Mouse (Mus musculus) lung, postnatal 36 days (tissue): ENCODE data around the gene Ttll12.

ENCODE experiments used
- DNase-seq: peaks from one replicate; pipeline ENCODE4 v3.0.0; 2022; ENCODE audit warnings: mixed read lengths

Gene Ttll12

DNA sequence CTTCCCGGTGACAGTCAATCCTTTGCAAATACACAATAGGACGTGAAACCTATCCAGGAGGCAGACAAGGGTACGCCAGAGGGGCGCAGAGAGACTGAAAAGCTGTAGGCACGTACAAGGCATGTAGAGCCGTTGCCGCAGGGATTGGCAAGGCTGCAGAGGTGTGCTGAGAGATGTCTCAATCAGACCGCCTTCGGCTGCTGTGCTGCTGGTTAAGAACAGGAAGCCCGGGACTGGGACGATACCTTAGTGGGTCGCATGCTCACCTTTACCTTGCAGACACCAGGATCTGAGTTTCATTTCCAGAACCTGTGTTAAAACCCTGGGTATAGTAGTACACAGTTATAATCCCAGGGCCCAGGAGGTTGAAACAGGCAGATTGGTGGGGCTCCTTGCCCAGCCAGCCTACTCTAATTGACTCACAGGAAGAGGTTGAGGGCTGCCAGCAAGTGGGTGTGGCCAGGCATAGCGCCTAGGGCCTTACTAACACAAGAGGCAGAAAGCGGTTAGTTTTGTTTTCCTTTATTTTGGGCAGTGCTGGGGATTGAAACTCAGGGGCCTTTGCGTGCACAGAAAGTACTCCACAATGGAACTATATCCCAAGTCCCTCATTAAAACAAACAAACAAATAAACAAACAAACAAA lies 32.2 kb downstream of the Ttll12 start:
- peak; percentile 97 for DNase-seq

DNA sequence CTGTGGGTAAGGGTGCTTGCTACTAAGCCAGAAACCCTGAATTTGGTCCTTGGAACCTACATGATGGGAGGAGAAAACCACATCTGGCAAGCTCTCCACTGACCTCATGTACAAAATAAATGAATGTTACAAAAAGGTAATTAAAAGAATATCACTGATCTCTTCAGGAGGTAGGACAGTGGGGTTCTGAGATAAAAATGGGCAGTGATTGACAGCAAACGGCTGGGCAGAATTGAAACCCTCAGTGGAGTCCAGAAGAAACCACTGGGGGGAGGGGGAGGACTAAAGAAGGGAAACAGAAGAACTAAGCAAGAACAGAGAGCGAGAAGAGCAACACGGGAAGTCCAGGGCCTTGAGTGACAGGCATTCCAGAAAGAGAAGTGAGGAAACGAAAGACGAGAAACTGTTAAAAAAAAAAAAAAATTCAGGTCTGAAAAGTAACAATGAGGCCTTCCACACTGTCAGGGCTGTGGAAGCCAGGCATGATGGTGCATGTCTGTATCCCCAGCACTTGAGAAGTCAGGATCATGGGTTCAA lies 33.9 kb downstream of the Ttll12 start:
- no peak for DNase-seq

DNA sequence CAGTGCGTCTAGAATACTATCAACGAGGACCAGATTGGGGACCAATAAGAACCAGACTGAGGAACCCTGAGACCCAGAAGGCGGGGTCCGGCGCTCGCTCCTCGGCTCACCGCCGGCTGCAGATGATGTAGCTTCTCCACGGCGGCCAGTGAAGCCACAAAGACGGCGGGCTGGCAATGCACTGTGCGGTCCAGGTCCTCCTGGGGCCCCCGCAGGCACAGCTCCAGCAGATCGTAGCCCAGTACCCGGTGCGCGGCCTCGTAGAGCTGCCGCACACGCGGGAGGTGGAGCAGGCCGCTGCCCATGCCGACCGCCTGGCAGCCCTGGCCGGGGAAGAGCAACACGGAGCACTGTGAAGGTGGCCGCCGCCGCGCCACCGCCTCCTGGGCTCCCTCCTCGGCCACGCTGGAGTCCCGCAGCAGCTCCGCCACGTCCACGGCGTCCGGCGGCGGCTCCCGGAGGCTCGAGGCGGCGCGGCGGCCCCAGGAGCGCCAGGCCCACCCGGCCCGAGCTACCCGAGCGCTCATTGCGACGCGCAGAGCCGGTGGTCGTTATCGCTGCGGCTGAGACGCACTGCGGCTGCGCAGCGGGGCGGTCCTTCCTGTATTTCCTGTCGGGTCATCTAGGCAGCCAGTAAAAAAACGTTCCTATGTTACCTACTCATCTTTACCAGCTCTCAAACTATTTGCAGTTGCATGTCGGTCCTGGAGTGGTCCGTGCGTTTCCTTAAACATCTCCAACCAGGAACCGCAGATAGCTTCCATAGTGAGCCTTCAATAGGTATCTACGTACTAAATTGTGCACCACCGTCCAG lies 39.6 kb downstream of the Ttll12 start:
- DNase-seq: peak; percentile 92

DNA sequence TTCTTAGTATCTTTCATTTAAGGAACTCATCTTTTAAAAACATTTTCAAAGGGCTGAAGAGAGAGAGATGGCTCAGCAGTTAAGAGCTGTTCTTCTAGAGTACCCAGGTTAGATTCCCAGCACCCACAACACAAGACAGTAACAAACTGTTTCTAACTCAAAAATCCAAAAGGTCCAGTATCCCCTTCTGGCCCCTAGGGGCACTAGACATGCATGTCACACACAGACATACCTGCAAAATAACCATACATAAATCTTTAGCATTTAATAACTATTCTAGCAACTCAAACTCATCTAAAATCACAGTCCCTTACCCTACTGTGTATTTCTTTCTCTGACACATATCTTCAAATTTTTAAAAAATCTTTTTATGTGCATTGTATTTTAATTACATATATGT lies 41.1 kb downstream of the Ttll12 start:
- no peak for DNase-seq

DNA sequence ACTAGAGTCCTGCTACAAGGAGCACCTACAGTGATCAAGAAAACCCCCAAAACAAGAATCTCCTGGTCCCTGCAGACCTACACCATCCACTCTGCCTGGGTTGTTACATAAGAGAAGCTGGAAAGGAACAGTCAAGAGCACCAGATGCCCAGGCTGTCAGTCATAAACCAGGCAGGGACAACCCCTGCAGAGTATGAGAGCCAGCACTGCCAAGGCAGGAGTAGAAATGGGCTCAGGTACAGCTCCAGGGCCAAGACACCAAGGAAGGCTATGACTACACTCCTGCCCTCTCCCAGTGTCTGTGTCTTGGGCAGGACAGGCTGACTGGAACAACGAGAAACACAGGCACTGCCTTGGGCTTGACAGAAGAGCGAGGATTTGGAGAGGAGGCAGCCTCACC lies 44.8 kb downstream of the Ttll12 start:
- no peak for DNase-seq

DNA sequence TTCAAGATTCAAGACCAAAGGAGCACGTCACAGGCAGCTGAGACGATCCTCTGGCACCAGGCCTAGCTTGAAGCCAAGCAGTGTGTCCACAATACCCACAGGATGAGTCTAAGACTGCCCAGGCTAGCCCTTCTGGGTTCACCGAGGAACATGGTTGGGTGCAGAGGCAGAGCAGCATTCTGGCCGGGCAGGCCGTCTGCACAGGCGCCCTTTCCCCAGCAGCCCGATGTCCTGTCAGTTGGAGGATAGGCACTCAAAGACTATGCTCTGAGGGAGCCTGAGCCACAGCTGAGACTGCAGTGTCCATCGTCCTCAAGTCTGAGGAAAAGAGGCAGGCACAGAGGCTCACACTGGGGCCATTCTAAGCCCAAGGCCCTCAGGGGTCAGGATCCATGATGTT lies 47.8 kb downstream of the Ttll12 start:
- DNase-seq: no peak

DNA sequence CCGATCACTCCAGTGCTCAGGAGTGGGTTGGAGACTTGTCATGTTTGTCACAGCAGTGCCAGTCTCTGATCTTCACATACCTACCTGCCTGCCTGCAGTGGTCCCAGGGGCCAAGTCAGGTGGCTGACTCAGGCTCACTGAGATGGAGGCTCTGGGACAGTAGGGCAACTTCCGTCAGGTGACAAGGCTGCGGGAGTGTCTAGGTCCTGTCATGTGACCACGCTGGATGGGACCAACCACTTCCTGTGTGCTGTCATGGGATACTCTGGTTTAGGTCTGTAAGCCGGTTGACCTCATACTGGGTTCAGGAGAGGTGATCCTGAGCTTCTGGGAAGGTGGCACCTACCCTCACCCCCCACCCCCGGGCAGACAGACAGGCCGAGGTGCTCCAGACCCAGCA lies 48.9 kb downstream of the Ttll12 start:
- DNase-seq: no peak

DNA sequence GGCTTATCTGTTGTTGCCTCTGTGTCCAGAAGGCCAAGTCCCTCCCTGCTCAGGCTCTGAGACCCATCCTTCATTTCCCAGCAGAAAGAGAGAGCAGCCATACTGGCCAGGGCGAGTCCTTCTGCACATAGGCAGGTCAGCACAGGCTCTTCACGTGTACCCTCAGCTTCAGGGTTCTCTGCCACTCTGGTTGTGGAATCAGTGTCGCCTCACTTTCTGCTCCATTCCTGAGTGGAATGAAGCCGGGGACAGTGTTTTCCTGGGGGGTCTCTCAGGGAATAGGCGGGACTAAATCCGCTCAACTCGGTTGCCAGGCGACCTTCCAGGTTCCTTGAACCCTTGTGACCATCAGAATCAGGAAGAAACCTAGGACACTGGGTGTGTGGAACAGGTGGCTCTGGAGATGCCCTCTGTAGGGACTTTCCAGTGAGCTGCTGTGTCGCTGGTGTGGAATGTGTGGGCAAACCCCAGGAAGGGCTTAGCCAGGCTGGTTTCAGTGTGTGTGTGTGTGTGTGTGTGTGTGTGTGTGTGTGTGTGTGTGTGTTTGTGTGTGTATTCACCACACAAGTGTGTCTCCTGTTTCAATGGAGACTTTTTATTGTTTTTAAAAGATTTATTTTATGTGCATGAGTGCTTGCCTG lies 53.2 kb downstream of the Ttll12 start:
- DNase-seq: peak; percentile 59

DNA sequence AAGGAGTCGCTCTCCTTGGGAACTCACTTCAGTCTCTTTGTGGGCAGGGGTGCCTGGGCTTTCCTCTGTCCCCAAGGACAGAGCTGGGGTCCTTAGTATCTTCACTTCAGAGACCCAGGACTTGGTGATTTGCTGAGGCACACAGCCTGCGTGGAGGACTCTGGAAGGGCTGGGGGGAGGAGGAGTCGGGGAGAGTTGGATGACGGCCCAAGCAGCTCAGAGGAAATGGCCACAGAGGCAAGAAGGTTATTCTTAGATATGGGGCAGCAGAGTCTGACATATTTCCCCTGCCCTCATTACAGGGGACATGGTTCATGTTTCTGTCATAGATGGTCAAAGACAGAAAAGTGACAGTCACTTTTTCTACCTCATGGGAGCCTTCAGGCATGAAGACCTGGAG lies 55.1 kb downstream of the Ttll12 start:
- DNase-seq: peak; percentile 77

DNA sequence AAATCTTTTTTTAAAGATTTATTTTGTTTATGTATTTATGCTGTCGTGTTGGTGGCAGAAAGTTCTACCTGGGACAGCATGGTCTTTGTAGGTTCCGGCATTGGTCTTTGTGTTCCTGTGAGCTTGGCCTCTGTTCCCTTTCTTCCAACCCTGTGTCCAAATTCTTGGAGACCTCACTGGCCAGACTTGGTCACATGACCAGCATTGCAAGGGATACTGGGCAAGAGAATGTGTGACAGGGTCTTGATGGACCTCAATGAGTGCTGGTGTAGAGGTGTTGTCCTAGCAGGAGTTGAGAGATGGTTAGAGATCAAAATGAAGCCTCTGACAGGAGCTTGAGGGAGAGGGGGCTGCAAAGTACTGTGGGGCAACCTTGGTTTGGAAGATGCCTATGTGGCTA lies 56.1 kb downstream of the Ttll12 start:
- DNase-seq: no peak

DNA sequence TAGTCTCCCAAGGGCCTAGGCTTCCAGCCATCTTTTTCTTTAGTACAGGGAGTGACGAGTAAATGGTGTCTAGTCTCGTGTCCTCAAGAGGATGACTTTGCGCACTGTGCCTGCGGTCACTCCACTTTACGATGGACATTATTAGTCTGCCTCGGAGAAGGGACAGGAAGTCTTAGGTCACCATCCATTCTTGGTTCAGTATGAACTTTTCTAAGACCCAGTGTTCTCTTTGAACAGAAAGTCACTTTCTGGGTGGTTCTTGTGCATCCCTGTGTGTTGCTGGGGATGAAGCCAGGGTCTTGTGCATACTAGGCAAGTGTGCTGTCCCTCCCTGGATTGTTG lies 59.1 kb downstream of the Ttll12 start:
- DNase-seq: no peak

DNA sequence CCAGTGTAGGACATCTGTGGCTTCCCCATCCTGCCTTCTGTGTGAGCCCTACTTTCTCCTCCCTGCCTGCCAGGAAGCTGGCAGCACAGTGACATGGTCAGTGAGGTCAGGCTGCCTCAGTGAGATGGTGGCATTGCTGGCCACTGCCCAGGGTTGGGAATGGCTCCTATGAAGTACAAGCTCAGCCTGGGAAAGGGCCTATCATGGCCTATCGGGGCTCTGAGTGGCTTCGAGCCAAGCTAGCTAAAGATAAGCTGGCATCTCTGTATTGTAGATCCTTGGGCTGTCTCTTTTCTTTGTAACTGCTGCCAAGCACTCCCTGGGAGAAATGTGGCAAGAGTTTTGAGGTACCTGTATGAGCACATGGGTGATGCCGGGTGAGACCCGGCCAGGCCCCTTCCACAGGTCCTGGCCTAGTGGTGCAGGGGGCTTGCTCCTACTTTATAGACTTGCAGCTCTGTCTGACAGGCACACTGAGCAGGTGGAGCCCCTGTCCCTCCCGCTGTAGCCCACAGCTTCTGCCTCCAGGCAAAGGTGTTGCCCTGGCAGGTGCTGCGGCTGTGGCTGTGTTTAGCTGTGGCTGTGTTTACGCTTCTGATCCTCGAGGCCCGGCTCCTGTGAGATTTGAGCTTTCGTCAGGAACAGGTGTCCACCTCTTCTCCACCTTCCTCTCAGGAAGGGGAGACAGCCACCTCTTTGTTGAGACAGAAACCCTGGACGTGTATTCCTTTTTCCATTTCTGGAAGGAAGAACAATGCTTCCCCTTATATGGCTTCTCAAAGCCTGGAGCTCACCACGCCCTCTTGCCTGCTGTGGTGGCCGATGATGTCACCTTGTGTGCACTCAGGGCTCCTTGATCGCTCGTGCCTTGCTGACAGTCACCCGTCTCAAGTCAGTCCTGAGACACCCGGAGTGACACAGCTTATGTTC lies 59.7 kb downstream of the Ttll12 start:
- DNase-seq: peak; percentile 74

DNA sequence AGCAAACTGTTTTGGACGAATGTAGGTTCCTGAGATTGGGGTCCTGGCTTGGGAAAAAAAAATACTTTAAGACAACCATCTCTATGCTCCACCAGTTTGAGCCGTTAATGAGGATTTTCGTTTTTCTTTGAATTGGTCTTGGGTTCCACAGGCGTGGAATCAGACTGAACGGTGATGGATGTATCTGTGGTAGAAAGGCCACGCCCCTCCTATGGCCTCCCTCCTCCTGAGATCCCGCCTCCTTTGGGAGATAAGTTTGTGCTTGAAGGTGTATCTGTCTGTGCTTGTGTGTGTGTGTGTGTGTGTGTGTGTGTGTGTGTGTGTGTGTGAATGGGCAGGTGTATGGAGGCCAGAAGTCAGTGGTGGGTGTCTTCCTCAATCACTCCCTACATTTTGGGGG lies 62.4 kb downstream of the Ttll12 start:
- no peak for DNase-seq

DNA sequence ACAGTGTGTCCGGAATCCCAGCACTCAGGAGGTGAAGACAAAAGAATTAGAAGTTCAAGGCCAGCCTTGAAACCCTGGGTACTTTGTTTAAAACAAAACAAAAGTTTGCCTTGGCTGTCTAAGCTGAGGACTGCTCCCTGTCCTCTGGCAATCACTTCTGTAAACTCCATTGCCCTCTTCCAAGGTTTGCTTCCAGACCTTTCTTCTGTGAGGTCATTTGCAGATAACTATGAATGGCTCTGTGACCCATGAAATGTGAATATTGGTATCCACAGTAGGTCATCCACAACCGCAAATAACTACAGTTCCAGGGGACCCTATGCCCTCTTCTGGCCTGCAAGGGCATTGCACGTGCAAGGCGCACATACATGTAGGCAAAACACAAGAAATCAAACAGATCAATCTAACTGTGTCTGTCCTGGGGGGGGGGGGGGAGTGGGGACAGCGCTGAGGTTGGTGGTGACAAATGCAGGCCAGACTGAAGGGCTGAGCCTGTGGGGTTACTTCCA lies 62.9 kb downstream of the Ttll12 start:
- no peak for DNase-seq

DNA sequence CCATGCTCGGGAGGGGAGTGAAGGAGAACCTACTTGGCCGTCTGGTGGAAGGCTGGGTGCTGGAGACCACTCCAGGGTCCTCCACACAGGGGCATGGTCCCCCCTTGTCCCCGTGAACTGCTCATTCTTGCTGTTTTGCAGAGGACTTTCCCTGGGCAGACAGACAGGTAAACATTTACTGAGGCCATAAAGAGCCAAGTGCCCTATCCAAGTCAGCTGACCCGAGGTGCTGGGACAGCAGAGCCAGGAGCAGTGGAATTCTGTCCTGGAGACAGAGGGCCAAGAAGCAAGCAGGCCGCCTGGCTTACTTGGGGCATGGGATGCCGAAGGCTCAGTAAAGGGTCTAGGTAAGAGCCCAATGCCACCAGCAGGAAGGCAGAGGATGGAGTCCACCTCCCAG lies 64.3 kb downstream of the Ttll12 start:
- peak; percentile 53 for DNase-seq

DNA sequence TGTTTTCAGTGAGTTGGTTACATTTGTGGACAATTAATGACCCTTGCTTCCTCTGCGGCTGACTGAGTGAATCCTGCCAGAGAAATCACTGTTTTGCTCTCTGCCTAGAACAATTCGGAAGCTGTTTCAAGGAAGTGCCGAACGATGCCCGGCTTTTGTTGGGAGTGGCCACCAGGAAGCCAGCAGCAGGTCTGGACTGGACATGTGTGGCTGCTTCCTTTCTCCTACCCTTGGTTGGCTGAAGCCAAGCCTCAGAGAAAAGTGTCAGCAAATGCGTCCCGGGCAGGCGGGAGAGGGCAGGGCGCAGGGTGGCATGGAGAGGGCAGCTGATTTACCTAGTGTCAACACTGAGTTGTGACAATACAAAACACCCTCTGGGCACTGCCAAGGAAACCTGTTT lies 64.7 kb downstream of the Ttll12 start:
- peak; percentile 86 for DNase-seq

DNA sequence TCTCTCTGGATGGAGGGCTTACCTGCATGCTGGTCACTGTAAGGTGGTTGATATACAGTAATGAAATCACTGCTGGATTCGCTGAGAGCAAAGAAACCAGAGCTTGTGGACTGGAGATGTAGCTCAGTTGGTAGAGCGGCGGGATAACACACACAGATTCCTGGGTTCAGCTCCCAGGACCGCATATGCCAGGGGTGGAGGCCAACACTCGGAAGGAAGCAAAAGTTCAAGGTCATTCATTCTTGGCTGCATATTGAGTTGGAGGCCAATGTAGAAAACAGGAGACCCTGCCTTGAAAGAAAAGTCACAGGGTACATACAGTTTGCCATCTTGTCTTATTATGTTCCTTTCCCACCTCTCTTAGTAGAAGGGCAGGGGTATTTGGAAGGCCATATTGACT lies 65.2 kb downstream of the Ttll12 start:
- peak; percentile 79 for DNase-seq

DNA sequence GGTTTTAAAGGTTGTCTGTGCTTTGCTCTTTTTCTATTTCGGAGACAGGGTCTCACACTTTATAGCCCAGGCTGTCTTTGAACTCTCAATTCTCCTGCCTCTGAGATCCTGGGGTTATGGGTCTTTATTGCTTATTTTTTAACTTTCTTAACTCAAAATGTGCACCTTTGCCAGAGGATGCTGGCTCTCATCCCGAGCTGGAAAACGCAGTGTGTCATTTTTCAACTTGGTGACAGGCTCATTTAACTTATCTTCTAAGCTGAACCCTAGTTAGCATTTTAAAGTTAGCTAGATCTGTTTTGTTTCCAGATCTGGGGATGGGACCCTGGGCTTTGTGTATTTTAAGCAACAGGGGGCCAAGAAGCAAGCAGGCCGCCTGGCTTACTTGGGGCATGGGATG lies 66.1 kb downstream of the Ttll12 start:
- DNase-seq: no peak

DNA sequence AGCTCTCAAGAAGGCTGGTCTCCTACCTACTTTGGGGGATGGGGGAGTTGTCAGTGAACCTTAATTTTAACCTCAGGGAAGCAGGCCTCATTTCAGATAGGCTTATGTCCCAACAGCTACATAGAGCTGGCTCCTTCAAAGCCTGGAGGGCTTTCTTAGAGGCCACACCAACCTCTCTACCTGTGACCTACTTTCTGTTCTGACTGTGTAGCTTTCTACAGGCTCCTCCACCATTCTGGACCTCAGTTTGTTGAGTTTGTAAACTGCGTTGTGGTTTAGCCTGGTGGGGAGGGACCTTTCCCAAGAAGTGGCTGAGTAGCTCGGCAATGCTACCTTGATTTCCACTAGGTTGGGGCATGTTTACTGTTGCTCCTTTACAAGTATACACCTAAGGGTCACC lies 67.2 kb downstream of the Ttll12 start:
- peak; percentile 37 for DNase-seq

DNA sequence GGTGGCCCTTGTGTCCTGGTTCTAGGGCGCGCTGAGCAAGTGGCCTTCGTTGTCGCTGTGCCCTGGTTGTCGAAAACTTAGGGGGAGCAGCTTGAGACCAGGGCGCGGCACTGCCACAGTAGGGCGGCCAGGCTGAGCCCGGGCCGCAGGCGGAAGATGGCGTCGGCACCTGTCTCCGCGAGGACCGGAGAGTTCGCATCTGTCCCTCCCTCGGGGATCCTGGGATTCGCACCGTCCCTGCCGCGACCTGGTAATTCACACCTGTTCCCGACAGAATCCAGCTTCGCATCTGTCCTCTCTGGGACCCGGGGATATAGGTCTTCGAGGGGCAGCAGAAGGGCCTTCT lies 67.9 kb downstream of the Ttll12 start:
- no peak for DNase-seq

DNA sequence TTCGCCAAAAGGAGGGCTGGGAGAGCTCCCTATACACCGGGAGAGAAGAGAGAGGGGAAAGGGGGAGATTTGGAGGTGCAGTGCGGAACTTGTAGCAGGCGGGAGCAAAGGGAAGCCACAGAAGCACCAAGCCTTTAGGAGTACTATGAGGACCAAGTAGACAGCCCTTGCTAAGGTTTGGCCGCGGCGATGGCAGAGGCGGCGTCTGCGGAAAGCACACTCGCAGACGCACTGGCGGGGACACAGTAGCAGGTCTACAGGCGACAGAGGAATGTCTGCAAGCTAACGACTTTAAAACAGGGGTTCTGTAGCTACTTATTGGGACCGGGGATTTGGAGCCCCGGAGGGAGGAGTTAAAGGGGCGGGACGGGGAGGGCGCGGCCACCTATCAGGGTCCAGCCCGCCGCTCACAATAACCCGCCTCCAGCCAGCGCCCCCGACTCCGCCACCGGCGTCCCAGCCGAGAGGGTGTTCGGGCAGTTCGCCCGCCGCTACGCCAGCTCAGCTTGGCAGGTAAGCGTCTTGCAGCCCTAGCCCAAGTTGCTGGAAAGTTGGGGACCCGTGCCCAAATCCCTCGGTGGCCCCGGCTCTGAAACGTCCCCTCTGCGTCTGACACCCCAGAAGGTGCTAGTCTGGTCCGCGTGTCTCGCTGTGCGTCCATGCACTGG lies 68.4 kb downstream of the Ttll12 start, which contains the start of gene Bik:
Bik (plus strand) TSS at position 439 of the 668 bp plus-strand sequence.
- DNase-seq: peak; percentile 76
